Mouse (Mus musculus) neural tube, embryonic 14.5 days (tissue): Measurements from ENCODE around the gene Rgs17. TPM values are rescaled to one million over a fixed set of nuclear protein-coding genes. Genes with fewer than 3 reads are reported as not detected.
A peak's percentile ranks its signal among the peaks of the same experiment; 100 is the strongest.

Source experiments
- ATAC-seq: fragments of 200-750 bp; cut with Nextera tagmentation; 2 replicates; pipeline ENCODE4 v1.8.0; 2017; ENCODE audit warnings: low read depth, mild to moderate bottlenecking, moderate TSS enrichment, moderate library complexity
- H3K27ac ChIP-seq: fragments of 300-500 bp; sonication (generic); 2 replicates; pipeline ENCODE4 v1.5.1; 2014; ENCODE audit warnings: low read depth, mild to moderate bottlenecking, control low read depth, low read length, moderate library complexity, mixed read lengths
- H3K27me3 ChIP-seq: fragments of 300-500 bp; sonication (generic); 2 replicates; pipeline ENCODE4 v1.6.1; 2014; ENCODE audit warnings: low read length; ENCODE audit not compliant: control insufficient read depth, insufficient read depth
- H3K36me3 ChIP-seq: fragments of 300-500 bp; sonication (generic); 2 replicates; pipeline ENCODE4 v1.6.1; 2014; ENCODE audit warnings: low read length, mixed read lengths; ENCODE audit not compliant: control insufficient read depth, insufficient read depth
- H3K4me1 ChIP-seq: fragments of 300-500 bp; sonication (generic); 2 replicates; pipeline ENCODE4 v1.6.1; 2014; ENCODE audit warnings: low read length; ENCODE audit not compliant: control insufficient read depth, insufficient read depth
- H3K4me2 ChIP-seq: fragments of 300-500 bp; sonication (generic); 2 replicates; pipeline ENCODE4 v1.6.1; 2014; ENCODE audit warnings: mild to moderate bottlenecking, low read depth, low read length, control low read depth
- H3K4me3 ChIP-seq: fragments of 300-500 bp; sonication (generic); 2 replicates; pipeline ENCODE4 v1.5.1; 2014; ENCODE audit warnings: low read depth, low read length, control low read depth, mixed read lengths
- H3K9ac ChIP-seq: fragments of 300-500 bp; sonication (generic); replicated peaks from 2 replicates; pipeline ENCODE4 v1.6.1; 2014; ENCODE audit warnings: low read depth, mild to moderate bottlenecking, control low read depth, low read length, mixed read lengths
- H3K9me3 ChIP-seq: fragments of 300-500 bp; sonication (generic); 2 replicates; pipeline ENCODE4 v1.6.1; 2016; ENCODE audit warnings: low read length; ENCODE audit not compliant: control insufficient read depth
- WGBS: fragments of 180-500 bp; shearing (Covaris S2); extraction: QIAGEN DNeasy Blood & Tissue Kit; methylation state at CpG from one replicate; pipeline ENCODE4 v1.1.7; 2014; 5-methylcytosine and 5-hydroxymethylcytosine counted together
- polyA plus RNA-seq: library from polyadenylated mRNA; unstranded; fragments of >200 nt; fragmentation: Nextera tagmentation; extraction: Ambion mirVana; gene quantifications from 2 replicates; pipeline ENCODE4 v1.2.1, GENCODE M21; 2014

Rgs17 gene
- polyA plus RNA-seq, 1 experiment from 2014 or later: 39.0 TPM

DNA sequence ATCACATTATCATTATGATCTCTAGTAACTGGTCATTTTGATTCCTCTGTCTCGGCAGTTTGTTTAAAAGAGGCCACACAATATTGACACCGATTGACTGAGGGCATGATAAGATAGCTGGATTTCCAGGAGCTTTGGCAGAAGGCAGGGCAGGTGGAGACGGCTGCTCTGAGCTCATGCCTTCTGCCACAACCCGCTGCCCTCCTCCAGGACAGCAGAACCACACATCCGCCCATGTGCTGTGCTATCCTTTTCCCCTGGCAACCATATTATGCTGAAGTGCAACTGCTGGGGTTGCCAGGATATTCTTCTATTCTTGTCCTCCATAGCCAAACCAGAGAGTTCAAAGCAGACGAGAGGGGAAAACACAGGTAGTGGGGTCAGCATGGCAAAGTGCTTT, 21.5 kb downstream of the Rgs17 start:
- no peak overlapping the region for H3K4me2 ChIP-seq
- ATAC-seq: no peak
- no peaks in the 10 kb centered on the region for H3K27me3 ChIP-seq
- no peaks in the 10 kb centered on the region for H3K9me3 ChIP-seq
- H3K4me3 ChIP-seq: no peak overlapping the region
- H3K4me1 ChIP-seq: no peaks in the 10 kb centered on the region
- no peaks in the 10 kb centered on the region for H3K36me3 ChIP-seq
- no peak overlapping the region for H3K27ac ChIP-seq
- H3K9ac ChIP-seq: no peak overlapping the region
- WGBS: 83% methylated on average over 6 of the region's 6 CpGs

DNA sequence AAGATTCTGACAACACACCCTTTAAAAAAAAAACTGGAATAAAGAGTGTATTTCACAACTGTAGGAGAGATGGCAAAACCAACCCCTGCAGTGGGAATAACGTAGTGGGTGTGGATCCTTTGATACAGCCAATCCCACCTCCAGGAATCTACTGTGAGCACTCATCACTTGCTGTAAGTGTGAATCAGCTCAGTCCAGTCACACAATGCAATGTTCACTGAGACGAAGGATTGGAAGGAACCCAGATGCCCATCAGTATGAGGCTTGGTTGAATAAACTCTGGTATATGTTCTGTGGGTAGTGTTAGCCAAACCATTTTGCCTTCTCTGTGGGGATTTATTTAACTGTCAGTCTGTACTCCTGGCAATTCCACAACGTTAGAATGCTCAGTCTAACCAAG, 45.1 kb downstream of the Rgs17 start:
- Histone ChIP-seq H3K4me2 (no peak overlapping the region), H3K9me3 (no peaks in the 10 kb centered on the region), H3K4me3 (no peak overlapping the region), H3K27me3 (no peaks in the 10 kb centered on the region), H3K27ac (no peak overlapping the region), H3K36me3 (no peaks in the 10 kb centered on the region), H3K9ac (no peak overlapping the region), H3K4me1 (no peaks in the 10 kb centered on the region)
- 65% methylated on average over 3 of the region's 3 CpGs for WGBS
- ATAC-seq: no peak

DNA sequence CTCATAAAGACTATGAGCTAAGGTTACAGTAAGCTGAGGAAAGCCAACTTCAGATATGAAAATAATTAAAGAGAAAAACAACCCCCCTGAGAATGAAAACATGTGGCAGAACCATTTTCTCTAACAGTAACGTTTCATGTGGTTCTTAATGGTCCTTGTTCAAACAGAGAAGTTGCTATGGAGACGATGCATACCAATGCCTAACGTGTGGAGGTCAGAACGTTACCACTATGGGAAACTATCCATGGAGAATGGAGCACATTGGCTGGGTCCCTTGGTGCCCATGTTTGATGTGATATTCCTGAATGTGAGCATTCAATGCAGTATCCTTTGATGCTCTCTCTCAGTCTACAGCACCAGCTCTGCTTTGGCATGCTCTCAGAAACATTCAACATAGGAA, 51.1 kb downstream of the Rgs17 start:
- Histone ChIP-seq H3K36me3 (no peaks in the 10 kb centered on the region), H3K9ac (no peak overlapping the region), H3K27me3 (no peaks in the 10 kb centered on the region), H3K4me2 (no peak overlapping the region), H3K4me1 (peaks cover 13% of the 10 kb centered on the region), H3K4me3 (no peak overlapping the region), H3K27ac (no peak overlapping the region), H3K9me3 (no peaks in the 10 kb centered on the region)
- ATAC-seq: no peak
- WGBS: 25% methylated on average over 4 of the region's 4 CpGs

DNA sequence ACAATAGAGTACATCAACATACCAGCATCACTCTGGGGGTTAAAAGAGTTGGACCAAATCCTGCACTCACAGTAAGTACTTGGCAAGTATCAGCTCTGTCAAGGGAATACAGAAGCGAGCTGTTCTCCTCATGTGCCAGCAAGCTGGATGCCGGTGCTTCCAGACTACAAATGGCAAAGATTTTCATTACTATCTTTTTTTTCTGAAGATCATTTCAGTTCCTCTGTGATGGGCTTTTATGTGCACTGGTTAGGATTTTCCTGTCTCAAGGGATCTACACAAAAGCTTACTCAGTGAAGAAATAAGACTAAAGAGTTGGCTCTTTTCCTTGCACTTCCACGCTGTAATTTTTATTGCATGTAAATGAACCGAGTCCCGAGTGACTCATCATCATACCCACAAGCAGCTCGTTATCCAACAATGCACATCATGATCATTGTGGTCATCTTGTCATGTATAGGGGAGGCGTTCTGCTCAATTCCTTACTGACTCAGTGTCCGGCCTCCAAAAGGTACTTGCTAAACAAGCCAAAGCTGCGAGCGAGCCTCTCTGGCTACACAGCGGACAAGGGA, 54.1 kb downstream of the Rgs17 start:
- Histone ChIP-seq H3K27ac (0 out of 2 replicates have a peak overlapping the region, but pooled peaks have one; percentile 2), H3K9ac (no peak overlapping the region), H3K9me3 (no peaks in the 10 kb centered on the region), H3K4me2 (no peak overlapping the region), H3K4me3 (no peak overlapping the region), H3K27me3 (no peaks in the 10 kb centered on the region), H3K4me1 (peaks cover 13% of the 10 kb centered on the region), H3K36me3 (no peaks in the 10 kb centered on the region)
- WGBS: 43% methylated on average over 11 of the region's 11 CpGs
- peak; percentile 68 for ATAC-seq

DNA sequence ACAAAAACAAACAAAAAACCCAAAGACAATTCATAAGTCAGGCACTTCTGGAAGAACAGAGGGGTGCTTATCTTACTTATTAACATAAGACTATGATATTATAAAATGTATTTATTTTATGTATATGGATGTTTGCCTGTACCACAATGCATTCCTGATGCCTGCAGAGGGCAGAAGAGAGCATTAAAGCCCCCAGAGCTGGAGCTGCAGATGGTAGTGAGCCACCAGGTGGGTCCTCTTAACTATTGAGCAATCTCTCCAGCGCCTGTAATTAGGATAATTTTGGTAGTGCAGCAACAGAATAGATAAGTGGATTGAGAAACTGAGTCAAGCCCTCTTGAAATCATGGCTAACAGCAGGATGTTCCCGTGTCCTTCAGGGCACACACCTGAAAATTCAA, 56.2 kb downstream of the Rgs17 start:
- no peak overlapping the region for H3K9ac ChIP-seq
- no peak overlapping the region for H3K4me2 ChIP-seq
- no peaks in the 10 kb centered on the region for H3K27me3 ChIP-seq
- no peak overlapping the region for H3K27ac ChIP-seq
- H3K4me1 ChIP-seq: peaks cover 5% of the 10 kb centered on the region
- H3K4me3 ChIP-seq: no peak overlapping the region
- no peaks in the 10 kb centered on the region for H3K36me3 ChIP-seq
- no peaks in the 10 kb centered on the region for H3K9me3 ChIP-seq
- no peak for ATAC-seq
- WGBS: 67% methylated on average over 2 of the region's 2 CpGs

DNA sequence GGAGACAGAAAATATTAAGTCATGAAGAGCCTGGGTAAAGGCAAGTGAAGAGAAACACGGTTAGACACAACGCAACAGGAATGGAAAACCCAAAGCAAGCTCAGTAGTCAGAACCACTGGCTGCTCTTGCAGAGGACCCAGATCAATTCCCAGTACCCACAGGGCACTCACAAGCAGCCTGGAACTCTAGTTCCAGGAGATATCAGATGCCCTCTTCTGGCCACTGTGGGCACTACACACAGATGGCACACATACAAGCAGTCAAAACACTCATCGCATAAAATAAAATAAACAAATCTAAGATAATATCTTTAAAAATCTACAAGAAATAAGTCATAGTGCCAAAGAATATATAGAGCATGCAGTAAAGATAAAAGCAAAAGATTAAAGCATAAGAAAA, 59.5 kb downstream of the Rgs17 start:
- H3K9me3 ChIP-seq: no peaks in the 10 kb centered on the region
- 97% methylated on average over 3 of the region's 3 CpGs for WGBS
- H3K4me2 ChIP-seq: no peak overlapping the region
- no peak overlapping the region for H3K4me3 ChIP-seq
- ATAC-seq: no peak
- H3K9ac ChIP-seq: no peak overlapping the region
- no peaks in the 10 kb centered on the region for H3K36me3 ChIP-seq
- H3K27ac ChIP-seq: no peak overlapping the region
- peaks cover 2% of the 10 kb centered on the region; the same call in 1 of the 2 replicates for H3K4me1 ChIP-seq
- no peaks in the 10 kb centered on the region for H3K27me3 ChIP-seq

DNA sequence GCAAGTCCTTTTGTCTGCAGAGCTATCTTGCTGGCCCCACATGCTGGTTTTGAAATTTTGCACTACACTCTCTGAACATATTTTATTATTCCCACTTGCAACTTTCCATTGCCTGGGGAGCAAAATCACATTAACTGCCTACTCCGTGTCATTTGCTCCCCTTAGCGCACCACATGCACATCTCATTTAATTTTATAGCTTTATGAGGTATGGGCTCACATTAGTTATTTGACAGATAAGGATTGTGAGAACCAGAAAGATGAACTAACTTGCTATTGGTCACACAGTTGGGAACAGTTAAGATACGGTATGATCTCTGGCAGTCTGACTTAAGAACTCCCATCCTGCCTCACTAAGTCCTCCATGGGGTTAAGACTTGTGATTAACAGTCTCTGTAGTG, 61.4 kb downstream of the Rgs17 start:
- H3K27me3 ChIP-seq: no peaks in the 10 kb centered on the region
- ATAC-seq: peak; percentile 28
- H3K4me3 ChIP-seq: no peak overlapping the region
- H3K4me1 ChIP-seq: no peaks in the 10 kb centered on the region
- no peak overlapping the region for H3K27ac ChIP-seq
- no peak overlapping the region for H3K9ac ChIP-seq
- H3K4me2 ChIP-seq: no peak overlapping the region
- WGBS: 50% methylated on average over 3 of the region's 3 CpGs
- no peaks in the 10 kb centered on the region for H3K9me3 ChIP-seq
- H3K36me3 ChIP-seq: no peaks in the 10 kb centered on the region

DNA sequence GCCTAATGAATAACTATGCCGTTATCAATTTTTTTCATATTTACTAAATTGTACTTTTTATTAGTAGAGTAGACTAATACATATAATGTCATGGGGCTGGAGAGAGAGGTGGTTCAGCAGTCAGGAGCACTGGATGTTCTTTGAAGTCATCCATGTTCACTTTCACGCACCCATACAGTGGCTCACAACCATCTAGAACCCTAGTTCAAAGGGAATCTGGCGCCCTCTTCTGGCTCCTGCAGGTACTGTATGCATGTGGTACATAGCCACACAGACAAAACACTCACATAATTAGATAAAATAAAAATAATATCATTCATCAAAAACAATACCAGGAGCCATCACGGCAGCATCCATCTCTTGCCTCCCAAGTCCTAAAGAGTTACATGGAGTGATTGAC, 62.5 kb downstream of the Rgs17 start:
- ATAC-seq: no peak
- no peak overlapping the region for H3K4me3 ChIP-seq
- no peak overlapping the region for H3K4me2 ChIP-seq
- H3K9ac ChIP-seq: no peak overlapping the region
- H3K27me3 ChIP-seq: no peaks in the 10 kb centered on the region
- H3K36me3 ChIP-seq: no peaks in the 10 kb centered on the region
- WGBS: 77% methylated on average over 4 of the region's 4 CpGs
- no peaks in the 10 kb centered on the region for H3K9me3 ChIP-seq
- H3K4me1 ChIP-seq: no peaks in the 10 kb centered on the region
- no peak overlapping the region for H3K27ac ChIP-seq

DNA sequence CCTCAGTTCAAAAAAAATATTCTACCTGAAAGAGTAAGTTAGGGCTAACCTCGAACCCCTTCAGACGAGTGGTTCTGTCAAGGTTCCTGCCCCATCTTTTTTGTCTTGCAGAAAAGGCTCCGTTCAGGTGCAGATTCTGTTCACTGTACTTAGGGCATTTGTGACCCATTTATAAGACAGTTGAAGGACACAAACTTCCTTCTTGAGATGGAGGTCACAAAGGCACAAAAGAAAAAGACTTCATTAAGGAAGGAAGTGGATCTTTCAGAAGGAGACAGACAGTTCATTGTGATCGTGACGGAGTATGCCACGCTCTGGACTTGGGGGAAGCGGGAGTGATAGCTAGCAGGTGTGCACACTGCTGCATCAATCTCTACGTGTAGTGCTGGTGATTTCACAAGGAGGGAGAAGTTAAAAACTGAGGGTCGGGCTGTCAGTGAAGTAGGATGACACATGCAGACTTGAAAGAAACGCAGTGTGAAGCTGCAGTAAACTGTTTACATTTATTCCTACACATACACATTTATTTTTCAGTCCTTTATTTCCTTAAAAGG, 64.1 kb downstream of the Rgs17 start:
- 62% methylated on average over 10 of the region's 10 CpGs for WGBS
- no peak for ATAC-seq
- Histone ChIP-seq H3K4me3 (no peak overlapping the region), H3K4me1 (no peaks in the 10 kb centered on the region), H3K4me2 (no peak overlapping the region), H3K9ac (no peak overlapping the region), H3K9me3 (no peaks in the 10 kb centered on the region), H3K27me3 (no peaks in the 10 kb centered on the region), H3K27ac (no peak overlapping the region), H3K36me3 (no peaks in the 10 kb centered on the region)
